Mouse (Mus musculus) neutrophil, adult 65 days (primary cell): ENCODE measurements around the gene Gpr85. TPM values are rescaled to one million over a fixed set of nuclear protein-coding genes. Genes with fewer than 3 reads are reported as not detected.

Experiments
- total RNA-seq: library from RNA; stranded (reverse); gene quantifications from 2 replicates; pipeline ENCODE4 v1.2.4, GENCODE M21; 2023

The Gpr85 gene
- total RNA-seq, result 0.43 and 0.63 TPM in 2 replicates

DNA sequence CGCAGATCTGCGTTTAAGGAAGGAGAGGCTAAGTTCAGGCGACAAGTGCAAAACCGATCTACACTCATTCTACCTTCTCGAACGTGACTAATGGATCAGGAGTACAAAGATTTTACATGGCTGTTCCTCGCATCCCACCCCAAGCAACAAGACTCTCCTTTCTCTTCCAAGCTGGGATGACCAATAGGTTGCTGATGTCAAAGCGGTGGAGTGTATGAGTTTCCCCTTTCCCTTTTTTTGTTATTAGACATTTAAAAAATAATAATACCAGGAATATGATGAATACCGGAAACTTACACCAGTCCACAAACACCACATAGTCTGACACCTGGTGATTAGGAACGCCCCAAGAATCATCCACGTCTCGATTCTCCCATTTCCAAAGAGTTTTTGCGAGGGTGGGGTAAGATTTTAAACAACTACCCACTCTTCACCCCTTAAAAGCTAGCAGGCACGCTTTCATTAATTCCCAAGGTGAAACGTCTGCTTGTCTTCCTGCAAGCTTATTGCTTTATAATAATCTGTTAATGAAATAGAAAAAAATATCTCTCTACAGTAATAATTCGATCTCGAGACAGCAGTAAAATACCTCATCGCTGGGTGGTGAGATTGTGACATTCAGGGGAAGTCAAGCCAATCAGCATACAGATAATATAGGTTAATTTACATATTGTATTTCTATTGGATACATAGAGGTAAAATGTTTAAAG, at the start of gene Gpr85:
TSS of gene Gpr85 (minus strand) at position 598 of the 710 bp plus-strand sequence.

DNA sequence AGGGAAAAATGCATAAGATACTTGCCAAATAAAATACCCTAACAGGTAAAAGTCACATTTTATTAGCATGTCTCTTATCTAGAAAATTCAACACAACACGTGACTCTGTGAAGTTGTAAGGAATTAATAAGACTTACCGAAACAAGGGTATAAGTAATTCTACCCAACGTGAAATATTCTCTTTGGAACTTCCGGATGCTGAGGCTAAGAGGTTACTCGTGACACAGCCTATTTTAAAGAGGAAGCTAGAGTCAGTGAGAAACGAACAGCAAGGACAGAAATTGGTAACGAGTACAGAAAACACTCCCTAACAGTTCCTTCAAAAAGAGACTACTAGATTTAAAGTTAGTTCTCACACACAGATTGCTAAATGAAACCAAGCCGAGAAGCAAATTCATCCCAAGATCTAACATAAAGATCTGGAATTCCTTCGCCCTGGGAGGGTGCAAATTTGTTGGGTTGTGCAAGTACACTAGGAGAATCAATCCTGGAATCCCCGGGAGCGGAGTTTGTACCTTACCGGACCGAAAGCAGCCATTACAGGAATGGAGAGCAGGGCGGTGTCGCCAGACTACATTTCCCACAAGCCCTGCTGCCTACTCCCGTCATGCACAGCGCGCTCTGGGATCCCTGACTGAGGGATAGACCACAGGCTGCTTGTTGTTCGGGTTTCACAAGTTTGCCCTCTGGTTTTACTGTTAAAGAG, 31.3 kb upstream of the Gpr85 start, which contains the start of gene 2610001J05Rik:
TSS of gene 2610001J05Rik (minus strand) at position 600 of the 706 bp plus-strand sequence.

Other genes starting within 250 kb of the Gpr85 start
- gene Tmem168, start 231.8 kb downstream of the Gpr85 start, total RNA-seq, result 37.9 and 38.5 TPM in 2 replicates
- gene Bmt2, start 162.0 kb downstream of the Gpr85 start, total RNA-seq, result 15.5 and 20.5 TPM in 2 replicates
- 23.8 and 24.0 TPM in 2 replicates for gene 2610001J05Rik, start 31.6 kb upstream of the Gpr85 start, total RNA-seq